Mouse (Mus musculus) layer of hippocampus, adult 11-12 months (tissue): ENCODE measurements at regions not wholly inside any gene's neighbourhood (a gene's known extent, or its start where the extent isn't known, plus 50 kb on each side); places are given as distances from the start of the nearest gene placed in this dataset.

Source experiments
- DNase-seq: peaks from one replicate; pipeline ENCODE4 v3.0.0; 2022; ENCODE audit warnings: low spot score

DNA sequence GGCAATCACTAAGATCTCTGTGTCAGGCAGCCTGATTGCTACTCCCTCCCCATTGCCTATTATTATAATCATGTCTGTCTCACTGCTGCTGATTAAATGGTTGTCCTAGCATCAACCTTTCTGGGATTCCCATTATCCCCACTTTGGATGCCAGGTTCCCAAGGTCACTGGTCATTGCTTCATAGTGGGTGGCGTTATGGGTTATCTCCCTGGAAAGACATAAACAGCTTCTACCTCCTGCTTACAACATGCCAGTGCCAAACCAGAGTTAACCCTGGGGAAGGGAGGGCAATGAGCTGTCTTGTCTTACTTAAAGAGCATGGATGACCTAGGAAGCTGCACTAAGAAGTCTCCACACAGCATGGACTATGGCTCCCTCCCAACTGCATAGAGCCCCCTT is 136.9 kb downstream of the Uaca start:
- no peak for DNase-seq

DNA sequence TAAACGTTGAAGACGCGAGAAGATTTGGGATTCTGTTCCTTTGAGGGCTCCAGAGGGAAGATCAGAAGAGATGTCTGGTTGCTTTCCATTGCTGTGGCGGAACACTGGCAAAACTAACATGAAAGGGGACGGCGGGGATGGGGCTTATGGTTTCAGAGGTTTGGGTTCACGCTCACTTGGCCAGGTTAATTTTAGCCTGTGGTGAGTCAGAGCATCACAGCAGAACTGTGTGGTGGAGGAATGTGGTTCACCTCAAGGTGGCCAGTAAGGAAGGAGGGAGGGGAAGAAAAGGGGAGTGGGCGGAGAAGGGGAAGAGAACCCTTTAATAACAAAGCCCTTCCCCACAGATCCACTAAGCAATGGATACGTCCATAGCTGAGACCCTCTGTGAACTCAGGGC is 142.6 kb downstream of the Uaca start:
- no peak for DNase-seq

DNA sequence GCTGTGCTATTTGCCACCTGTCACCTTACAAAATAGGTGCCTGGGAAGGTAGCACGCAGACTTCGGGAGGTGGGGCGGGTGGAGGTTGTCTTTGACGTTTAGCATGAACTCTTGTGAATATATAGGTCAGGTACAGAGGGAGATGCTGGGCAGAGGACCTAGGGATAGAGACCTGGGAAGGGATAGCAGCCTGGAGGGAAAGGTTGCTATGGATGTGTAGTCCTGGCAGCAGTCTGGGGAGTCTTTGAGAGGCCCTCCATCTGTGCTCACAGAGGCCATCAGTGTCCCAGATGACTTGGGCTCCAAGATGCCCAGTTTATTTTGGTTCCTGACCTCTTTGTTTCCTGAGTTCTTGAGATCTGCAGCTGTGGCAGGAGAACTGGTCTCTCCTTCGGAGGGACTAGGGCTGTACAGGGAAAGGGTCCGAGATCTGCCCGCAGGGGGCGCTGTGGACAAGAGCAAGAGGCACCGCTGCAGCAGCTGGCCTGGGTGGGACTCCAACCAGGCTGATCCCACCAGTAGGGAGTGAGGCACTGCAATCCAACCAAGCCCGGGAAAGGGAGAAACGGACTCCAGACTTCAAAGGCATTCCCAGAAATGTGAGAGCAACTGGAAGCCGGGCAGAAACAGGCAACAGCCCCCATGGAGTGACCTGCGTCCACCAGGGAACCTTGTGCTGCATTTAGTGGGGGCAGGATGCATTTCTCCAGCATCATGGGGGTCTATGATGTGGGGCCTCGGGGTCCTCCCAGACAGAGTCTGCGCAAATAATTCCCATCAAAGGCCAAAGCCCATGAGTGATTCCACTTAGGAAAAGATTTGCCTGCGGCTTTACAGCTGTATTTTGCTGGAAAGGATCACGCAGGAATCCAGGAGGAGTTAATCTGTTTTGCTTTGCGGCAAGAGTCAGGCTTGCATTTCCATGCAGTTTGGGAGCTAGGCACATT is 145.8 kb downstream of the Uaca start:
- DNase-seq: peak; percentile 66

DNA sequence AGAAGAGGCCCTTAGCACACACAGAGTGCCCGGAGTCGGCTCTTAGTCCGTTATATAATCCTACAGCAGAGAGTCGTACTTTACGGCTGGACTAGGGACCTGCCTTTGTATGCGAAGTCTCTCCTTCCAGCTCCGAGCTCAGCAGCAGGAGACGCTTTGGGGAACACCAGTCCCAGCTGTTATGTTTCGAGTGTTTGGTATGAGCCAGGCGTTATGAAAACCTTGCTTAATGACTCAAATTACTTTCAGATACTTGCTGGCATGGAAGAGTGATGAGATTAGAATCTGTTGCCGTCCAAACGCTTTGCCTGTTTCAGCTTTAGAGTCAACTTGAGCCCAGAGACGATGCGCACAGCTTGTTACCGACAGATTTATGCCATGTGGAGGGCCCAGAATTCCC is 153.0 kb downstream of the Uaca start:
- no peak for DNase-seq

DNA sequence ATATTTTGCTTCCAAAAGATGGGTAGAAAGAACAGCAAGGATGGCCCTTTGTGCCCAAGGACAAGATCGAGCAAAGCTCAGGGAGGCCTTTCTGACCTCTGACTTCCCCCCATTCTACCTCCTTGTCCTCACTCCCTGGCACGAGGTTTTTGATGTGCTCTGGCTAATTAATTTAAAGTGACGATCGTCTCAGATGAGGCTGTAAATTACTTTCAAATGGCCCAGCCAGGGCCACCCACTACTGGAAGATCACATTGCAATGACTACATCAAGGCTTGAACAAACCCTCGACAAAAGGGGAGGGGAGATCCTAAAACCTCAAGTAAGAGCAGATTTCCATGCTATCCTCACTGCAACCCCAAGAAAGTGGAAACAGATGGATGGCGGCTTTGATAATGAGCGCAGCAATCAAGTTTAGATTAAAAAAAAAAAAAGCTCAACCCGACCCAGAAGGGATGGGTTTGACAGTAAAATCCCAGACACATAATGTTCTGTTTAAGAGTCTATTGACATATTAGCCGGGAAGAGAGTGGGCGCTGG is 154.3 kb downstream of the Uaca start:
- DNase-seq: no peak

DNA sequence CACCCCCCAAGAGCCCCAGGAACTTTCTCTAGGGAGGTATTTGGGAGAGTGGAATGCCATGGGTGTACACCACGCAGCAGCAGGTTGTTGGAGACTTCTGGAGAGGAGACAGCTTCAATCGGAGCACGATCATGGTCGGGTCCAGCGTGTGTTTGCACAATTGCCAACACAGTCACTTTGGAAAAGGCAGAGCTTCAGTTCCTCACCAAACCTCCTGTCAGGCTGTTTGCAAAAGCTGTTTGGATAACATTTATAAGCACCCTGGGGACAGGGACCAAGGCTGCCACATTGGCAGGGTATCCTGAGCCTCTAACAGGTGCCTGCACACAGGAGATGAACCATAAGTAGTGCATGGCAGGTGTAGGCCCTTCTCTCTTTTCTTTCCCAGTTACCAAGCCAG is 155.8 kb downstream of the Uaca start:
- no peak for DNase-seq

DNA sequence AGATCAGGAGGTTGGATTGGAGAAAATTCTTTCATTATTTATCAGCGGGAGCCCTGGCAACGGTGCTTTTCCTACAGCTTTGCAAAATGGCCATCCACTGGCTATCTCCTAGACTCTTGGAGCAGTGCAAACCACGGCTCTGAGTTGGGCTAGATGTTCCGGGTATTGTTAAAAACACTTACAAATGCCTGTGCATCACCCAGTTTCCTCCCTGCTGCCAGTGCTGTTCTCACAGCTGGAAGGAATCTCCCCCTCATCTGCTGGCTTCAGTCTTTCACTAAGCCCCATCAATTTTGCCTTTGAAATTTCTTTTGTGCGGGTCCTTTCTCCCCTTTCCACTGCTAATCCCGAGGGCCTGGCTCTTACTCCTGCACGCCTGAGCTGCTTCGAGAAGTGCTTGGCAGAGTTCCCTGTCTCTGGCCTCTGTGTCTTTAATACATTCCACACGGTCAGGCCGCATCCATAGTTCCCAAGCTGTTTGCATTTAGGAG is 156.8 kb downstream of the Uaca start:
- no peak for DNase-seq

DNA sequence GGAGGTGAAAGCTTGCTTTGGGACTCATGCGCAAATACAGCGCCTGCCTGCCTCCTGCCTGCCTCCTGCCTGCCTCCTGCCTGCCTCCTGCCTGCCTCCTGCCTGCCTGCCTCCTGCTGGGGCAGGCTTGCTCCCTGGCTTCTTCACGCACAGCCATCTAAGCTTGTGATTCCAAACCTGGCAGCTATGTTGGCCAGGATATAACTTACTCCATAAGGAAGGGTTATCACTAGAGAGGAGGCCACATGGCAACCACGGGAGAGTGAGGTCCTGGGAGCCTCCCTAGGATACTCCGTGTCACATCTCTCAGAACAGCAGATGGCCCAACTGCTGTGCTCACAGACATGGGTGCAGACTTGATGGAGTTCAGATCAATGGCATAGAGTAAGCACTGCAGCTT is 163.1 kb downstream of the Uaca start:
- DNase-seq: peak; percentile 13

DNA sequence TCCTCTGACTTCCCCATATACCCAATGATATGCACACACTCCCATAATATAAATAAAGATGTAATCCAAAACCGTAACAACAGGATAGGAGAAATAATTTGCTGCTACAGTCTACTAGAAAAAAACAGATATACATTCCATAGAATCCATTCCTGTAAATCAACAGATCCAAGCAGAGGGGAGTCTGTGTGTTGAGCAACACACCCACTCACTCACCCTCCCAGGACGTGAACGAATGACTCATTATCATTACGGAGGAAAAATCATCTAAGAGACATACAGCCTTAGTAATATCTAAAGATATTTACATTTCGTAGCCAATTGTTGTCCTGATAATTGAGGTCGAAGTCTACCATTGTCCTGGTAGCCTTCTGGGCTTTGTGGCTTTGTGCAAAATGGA is 165.2 kb downstream of the Uaca start:
- no peak for DNase-seq

DNA sequence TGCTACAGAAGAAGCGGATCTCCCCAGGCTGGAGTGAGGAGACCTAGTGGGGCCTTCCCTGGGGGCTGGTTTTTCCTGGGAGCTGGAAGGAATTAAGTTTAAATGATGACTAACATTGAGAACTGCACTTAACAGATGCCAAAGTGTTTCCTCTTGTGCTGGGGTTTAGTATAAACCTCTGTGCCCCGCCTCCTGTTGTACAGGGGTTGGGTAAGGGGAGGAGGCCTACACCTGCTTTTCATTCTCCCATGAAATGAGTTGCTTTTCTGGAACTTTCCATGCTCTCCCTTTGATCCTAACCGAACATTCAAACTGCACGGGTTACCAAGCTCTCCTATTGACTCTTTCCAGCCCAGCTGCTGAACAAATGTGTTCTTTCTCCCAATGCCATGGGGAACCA is 167.7 kb downstream of the Uaca start:
- no peak for DNase-seq

DNA sequence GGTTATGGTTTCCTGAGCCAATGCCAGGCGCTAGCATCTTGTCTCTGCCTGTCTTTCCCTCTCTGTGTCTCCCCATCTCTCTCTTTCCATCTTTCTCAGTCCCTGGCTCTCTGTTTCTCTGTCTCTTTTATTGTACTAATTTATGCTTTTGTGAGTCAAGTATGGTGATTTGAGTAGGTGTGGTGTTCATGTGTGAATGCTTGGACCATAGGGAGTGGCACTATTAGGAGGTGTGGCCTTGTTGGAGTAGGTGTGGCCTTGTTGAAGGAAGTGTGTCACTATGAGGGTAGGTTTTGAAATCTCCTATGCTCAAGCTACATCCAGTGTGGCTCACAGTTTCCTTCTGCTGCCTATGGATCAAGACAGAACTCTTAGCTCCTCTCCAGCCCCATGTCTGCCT is 171.3 kb downstream of the Uaca start:
- no peak for DNase-seq

DNA sequence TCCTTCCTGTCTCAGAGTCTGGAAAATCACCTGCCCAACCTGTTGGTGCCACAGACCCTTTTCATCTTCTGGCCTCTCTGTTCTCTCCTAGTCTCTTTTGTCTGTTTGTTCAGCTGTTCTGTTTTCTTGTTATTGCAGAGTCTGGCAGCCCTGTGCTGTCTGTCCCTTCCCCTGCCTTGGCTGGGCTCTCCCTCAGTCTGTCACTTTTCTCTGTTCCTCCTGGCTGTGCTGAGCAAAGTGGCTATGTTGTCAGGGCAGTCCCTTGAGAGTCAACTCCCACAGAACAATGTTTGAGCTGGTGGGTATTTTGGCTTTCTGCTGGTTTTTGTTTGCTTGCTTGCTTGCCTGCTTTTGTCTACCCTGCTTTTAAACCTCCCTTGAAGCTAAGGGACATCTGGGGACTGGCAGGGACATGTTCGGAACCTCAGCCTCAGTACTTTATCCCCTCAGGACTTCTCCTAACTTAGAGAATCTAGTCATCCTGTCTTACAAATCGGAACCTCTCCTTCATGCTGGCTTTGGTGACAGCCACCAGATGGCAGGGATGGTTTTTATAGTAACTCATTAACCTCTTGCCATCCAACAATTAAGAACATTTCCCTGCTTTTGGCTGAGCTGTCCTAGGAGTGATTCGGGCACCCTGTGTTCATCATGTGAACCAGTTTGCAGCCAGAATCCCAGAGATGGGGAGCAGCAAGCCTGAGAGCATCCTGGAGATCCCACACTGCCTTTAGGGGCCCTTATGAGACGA is 174.1 kb downstream of the Uaca start:
- no peak for DNase-seq

DNA sequence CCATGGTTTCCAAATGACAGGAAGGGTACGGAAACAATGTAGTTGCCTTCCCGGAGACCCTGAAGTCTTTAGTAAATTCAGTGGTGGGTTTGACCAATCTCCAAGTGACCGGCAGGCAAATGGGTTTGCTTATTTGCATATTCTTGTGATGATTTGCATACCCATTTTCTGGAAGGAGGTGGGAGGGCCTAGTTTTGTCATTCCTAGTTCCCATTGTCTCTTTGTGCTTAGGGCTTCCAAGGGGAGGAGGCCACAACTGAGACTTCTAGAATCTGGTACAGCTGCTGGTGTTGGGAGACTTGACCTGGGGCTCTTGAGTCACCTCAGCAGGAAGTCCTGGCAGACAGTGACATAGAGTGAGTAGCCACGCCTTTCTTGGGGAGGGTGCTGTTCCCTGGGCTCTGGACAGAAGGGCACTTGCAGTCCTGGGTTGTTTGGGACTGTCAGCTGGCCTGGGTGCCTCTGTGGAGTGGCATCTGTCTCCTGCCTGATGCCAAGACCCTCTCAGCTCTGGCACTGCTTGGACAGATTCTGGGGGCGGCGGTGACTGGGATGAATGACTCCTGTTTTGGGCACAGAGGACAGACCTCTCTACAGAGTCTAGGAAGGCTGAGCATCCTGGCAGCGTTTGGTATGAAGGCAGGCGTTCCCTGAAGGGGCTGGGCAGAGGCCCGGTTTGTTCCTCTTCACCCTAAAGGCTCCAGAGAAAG is 178.0 kb downstream of the Uaca start:
- DNase-seq: no peak

DNA sequence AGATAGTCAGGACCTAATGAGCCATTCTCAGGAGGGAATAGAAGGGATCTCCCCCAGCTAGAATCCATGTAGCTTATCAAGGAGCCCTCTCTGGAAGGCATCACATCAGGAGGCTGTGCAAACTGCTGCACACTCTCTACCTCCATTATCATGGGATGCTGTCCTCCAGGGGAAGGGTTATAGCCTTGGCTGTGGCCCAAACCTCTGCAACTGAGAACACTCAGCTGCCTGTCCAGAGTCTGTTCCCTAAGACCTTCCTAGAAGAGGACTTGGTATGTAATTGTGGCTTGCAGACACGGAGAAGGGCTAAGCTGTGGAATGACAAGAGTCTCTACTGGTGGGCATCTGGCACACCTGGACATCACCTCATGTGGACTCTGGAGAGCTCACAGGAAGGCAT is 180.2 kb downstream of the Uaca start:
- DNase-seq: no peak

DNA sequence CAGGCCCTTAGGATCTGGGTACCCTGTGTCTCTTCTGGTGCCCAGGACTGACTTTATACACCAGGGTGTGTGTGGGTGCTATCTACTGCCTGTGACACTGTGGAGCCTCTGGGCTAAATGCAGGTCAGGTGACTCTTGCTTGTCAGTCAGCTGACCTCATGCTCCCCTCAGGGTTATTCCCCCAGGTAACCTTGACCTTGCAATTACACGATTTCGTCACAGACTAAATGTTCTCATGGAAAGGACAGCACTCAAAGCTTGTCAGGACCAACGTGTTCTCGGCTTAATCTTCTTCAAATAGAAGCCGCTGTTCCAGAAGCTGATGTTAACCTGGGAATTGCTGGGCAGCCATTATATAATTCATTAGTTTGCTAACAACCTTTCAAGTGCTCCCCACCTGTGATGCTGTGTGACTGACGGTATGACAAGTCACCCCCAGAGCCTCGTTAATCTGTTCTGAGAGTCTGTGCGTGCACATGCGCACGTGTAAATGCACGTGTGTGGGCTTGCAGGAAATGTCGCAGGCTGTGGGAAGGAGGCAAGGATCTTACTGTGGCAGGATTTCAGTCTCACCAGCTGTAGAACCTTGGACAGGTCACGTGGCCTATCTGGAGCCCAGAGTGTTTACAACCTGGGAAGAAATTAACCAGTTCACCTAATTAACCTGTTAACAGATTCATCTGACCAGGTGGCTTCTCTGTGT is 188.2 kb downstream of the Uaca start:
- DNase-seq: no peak

DNA sequence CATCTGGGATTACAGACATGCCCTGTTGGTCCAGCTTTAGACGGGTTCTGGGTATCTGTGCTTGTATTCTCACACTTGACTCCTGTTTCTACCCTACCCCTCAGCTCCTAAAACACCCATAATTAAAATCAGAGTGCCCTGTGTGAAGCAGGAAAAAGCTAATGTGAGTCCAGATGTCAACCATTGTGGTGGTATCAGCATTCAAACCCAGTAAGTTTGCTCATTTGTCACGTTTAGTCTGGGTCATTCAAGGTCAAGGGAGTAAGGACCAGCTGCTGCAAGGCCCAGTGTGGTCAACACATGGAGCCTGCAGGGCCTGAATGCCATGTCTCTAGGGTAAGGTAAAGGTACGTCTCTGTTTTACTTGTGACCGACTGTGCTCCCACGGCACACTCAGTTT is 188.9 kb downstream of the Uaca start:
- DNase-seq: no peak

DNA sequence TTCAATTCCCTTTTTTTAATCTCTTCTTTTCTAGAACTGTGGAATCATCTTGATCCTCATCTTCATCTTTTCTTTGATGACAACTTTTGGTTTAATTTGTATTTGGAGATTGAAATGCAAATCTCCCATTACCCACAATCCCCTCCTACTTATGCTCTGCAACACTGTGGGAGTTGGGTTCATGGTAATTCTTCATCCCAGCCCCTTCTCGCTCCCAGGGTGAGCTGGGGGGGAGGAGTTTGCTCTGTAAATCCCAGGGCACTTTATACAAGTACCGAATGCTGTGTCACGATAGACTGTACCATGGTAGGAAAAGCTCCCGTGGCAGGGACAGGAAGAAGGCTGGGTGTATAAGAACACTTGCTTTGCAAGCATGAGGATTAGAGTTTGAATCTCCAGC is 193.8 kb downstream of the Uaca start:
- DNase-seq: no peak

DNA sequence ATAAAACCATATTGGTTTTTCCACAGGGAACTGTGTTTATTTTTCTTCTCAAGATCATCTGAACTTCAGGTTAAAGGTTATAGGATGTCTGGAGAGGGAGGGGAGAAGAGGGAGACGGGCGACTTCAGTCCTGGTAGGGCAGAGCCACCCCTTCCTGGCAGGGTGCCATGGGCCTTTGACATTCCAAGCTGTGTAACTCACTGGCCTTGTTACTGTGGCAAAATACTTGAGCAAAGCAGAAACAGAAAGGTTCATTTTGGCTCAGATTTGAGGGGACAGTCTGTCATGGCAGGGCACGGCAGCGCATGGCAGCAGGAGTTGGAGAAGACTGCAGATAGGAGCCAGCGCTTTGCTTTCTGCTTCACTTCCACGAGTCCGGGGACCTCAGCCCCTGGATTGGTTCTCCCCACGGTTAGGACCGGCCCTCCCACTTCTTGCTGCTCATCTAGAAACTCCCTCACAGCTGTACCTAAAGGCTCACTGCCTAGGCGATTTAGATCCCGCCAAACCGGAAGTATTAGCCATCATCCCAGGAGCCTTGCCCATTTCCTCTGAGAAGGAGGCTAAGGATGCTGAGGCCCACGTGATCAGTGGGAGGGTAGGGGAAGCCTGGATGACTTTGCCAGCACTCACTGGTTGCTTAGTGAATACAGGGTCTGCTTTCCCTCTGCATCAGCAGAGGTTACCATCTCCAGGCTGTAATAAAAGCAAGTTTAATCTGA is 195.5 kb downstream of the Uaca start:
- no peak for DNase-seq

DNA sequence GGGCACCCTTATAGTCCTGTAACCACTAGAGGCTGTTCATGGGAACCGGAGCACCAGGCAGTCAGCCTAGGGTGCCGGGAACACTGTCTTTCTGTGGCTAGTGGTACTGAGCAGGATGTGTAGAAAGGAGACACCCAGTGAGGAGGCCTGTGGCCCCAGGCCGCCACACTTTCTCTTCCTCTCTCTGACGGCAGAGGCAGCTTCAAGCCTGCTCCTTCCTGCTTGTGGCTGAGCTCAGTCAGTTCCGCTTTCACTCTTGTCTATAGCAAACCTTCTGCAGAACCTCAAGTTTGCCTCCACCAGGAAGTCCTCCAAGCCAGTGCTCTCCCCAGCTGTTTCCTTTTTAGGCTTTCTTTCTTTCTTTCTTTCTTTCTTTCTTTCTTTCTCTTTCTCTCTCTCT is 197.2 kb downstream of the Uaca start:
- DNase-seq: peak; percentile 51

DNA sequence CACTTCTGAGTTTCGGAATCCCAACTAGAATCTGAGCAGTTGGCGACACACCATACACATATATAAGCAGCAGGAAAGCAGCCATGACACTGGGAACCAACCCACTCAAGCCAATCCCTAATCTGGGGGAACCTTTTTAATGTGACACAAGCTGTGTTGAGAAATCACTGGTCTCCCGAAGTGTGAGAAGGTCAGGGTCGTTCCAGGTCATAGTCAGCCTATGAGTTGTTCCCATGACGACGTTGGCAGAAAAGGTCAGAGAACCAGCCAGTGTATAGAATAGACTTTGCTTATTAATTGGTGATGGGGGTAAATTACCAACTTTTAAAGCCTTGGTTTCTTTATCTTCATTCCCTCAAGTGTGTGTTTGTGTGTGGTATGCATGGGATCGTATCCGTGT is 199.3 kb downstream of the Uaca start:
- no peak for DNase-seq

DNA sequence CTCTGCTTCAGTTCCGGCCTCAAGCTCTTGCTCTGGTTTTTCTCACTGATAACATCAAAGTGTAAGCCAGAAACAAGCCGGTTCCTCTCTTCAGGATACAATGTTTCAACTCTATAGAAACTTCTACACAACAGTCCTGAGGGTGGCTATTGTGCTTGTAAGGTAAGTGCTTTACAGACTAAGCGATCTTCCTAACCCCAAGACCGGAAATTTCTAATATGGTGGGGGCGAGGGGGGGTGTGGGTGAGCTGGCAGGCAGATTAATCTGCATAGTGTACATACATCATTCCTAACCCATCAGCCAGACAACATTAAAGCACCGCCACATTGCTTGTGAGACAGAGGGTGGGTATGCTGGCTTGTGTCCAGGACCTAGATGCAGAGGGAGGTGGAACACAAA is 200.8 kb downstream of the Uaca start:
- no peak for DNase-seq
